Mouse (Mus musculus): ENCODE measurements around the gene Plod1.

The Plod1 gene

GRCm38 (mm10) chr4:147965712-147966111 is 29.1 kb upstream of the Plod1 start:
- no peak for TF ChIP-seq POU5F1 (IDR thresholded peaks at IDR 0.05; ENCODE audit: borderline replicate concordance, low read length)
- no peak for TF ChIP-seq NANOG (IDR thresholded peaks at IDR 0.05; ENCODE audit: borderline replicate concordance, low read length)
- no peak for TF ChIP-seq CTCF (conservative IDR thresholded peaks at IDR 0.05; ENCODE audit: low read length)
- Histone ChIP-seq H3K27me3 (ENCODE audit: insufficient read depth, low read length) (no peaks in the 10 kb centered on the region), H3K36me3 (ENCODE audit: insufficient read depth, low read length) (no peaks in the 10 kb centered on the region), H3K4me1 (replicated peaks; ENCODE audit: low read depth, low read length) (peaks cover 18% of the 10 kb centered on the region), H3K4me3 (replicated peaks; ENCODE audit: low read length) (no peak overlapping the region), H3K9me3 (ENCODE audit: low read length) (no peaks in the 10 kb centered on the region)

- TF ChIP-seq CTCF (conservative IDR thresholded peaks at IDR 0.05; ENCODE audit: low read length) (no peak), POU5F1 (IDR thresholded peaks at IDR 0.05; ENCODE audit: borderline replicate concordance, low read length) (no peak), NANOG (IDR thresholded peaks at IDR 0.05; ENCODE audit: borderline replicate concordance, low read length) (no peak)
Measured at GRCm38 (mm10) chr4:147963623-147964022, 27.1 kb upstream of the Plod1 start.

GRCm38 (mm10) chr4:147962781-147963180 is 26.2 kb upstream of the Plod1 start:
- H3K4me3 ChIP-seq (replicated peaks; ENCODE audit: low read length): 0 out of 2 replicates have a peak overlapping the region, but pooled peaks have one; percentile 2
- H3K9me3 ChIP-seq (ENCODE audit: low read length): no peaks in the 10 kb centered on the region
- peaks cover 22% of the 10 kb centered on the region for H3K4me1 ChIP-seq (replicated peaks; ENCODE audit: low read depth, low read length)
- no peak for TF ChIP-seq NANOG (IDR thresholded peaks at IDR 0.05; ENCODE audit: borderline replicate concordance, low read length)
- no peak for TF ChIP-seq CTCF (conservative IDR thresholded peaks at IDR 0.05; ENCODE audit: low read length)
- TF ChIP-seq POU5F1 (IDR thresholded peaks at IDR 0.05; ENCODE audit: borderline replicate concordance, low read length): no peak
- peaks cover 1% of the 10 kb centered on the region for H3K27me3 ChIP-seq (ENCODE audit: insufficient read depth, low read length)
- no peaks in the 10 kb centered on the region for H3K36me3 ChIP-seq (ENCODE audit: insufficient read depth, low read length)

More at GRCm38 (mm10) chr4:147963623-147964022, 27.1 kb upstream of the Plod1 start:
- Histone ChIP-seq H3K27me3 (ENCODE audit: insufficient read depth, low read length) (no peaks in the 10 kb centered on the region), H3K4me3 (replicated peaks; ENCODE audit: low read length) (no peak overlapping the region), H3K36me3 (ENCODE audit: insufficient read depth, low read length) (no peaks in the 10 kb centered on the region), H3K9me3 (ENCODE audit: low read length) (no peaks in the 10 kb centered on the region), H3K4me1 (replicated peaks; ENCODE audit: low read depth, low read length) (peaks cover 22% of the 10 kb centered on the region)

- Histone ChIP-seq H3K36me3 (ENCODE audit: insufficient read depth, low read length) (no peaks in the 10 kb centered on the region), H3K27me3 (ENCODE audit: insufficient read depth, low read length) (peaks cover 16% of the 10 kb centered on the region), H3K9me3 (ENCODE audit: low read length) (no peaks in the 10 kb centered on the region), H3K4me3 (replicated peaks; ENCODE audit: low read length) (no peak overlapping the region), H3K4me1 (replicated peaks; ENCODE audit: low read depth, low read length) (peaks cover 18% of the 10 kb centered on the region)
- peak; percentile 65 for TF ChIP-seq CTCF (conservative IDR thresholded peaks at IDR 0.05; ENCODE audit: low read length)
- TF ChIP-seq NANOG (IDR thresholded peaks at IDR 0.05; ENCODE audit: borderline replicate concordance, low read length): no peak
Measured at GRCm38 (mm10) chr4:147959881-147960831, 23.6 kb upstream of the Plod1 start.

GRCm38 (mm10) chr4:147957141-147957540 is 20.6 kb upstream of the Plod1 start:
- Histone ChIP-seq H3K36me3 (ENCODE audit: insufficient read depth, low read length) (no peaks in the 10 kb centered on the region), H3K4me1 (replicated peaks; ENCODE audit: low read depth, low read length) (peaks cover 10% of the 10 kb centered on the region; the same call in 1 of the 2 replicates), H3K27me3 (ENCODE audit: insufficient read depth, low read length) (peaks cover 16% of the 10 kb centered on the region), H3K9me3 (ENCODE audit: low read length) (no peaks in the 10 kb centered on the region), H3K4me3 (replicated peaks; ENCODE audit: low read length) (no peak overlapping the region)
- no peak for TF ChIP-seq CTCF (conservative IDR thresholded peaks at IDR 0.05; ENCODE audit: low read length)
- no peak for TF ChIP-seq NANOG (IDR thresholded peaks at IDR 0.05; ENCODE audit: borderline replicate concordance, low read length)
- no peak for TF ChIP-seq POU5F1 (IDR thresholded peaks at IDR 0.05; ENCODE audit: borderline replicate concordance, low read length)

- Histone ChIP-seq H3K4me1 (replicated peaks; ENCODE audit: low read depth, low read length) (0 out of 2 replicates have a peak, but pooled peaks cover 5% of the 10 kb centered on the region), H3K36me3 (ENCODE audit: insufficient read depth, low read length) (peaks cover 1% of the 10 kb centered on the region; the same call in 1 of the 2 replicates), H3K27me3 (ENCODE audit: insufficient read depth, low read length) (peaks cover 16% of the 10 kb centered on the region), H3K4me3 (replicated peaks; ENCODE audit: low read length) (no peak overlapping the region), H3K9me3 (ENCODE audit: low read length) (no peaks in the 10 kb centered on the region)
- TF ChIP-seq CTCF (conservative IDR thresholded peaks at IDR 0.05; ENCODE audit: low read length): peak; percentile 52
- no peak for TF ChIP-seq NANOG (IDR thresholded peaks at IDR 0.05; ENCODE audit: borderline replicate concordance, low read length)
Measured at GRCm38 (mm10) chr4:147953590-147953989, 17.0 kb upstream of the Plod1 start.

- Histone ChIP-seq H3K36me3 (ENCODE audit: insufficient read depth, low read length) (peaks cover 60% of the 10 kb centered on the region), H3K9me3 (ENCODE audit: low read length) (no peaks in the 10 kb centered on the region), H3K4me1 (replicated peaks; ENCODE audit: low read depth, low read length) (peaks cover 40% of the 10 kb centered on the region), H3K4me3 (replicated peaks; ENCODE audit: low read length) (no peak overlapping the region), H3K27me3 (ENCODE audit: insufficient read depth, low read length) (no peaks in the 10 kb centered on the region)
- no peak for TF ChIP-seq CTCF (conservative IDR thresholded peaks at IDR 0.05; ENCODE audit: low read length)
Measured at GRCm38 (mm10) chr4:147947511-147947910, 10.9 kb upstream of the Plod1 start.

- Histone ChIP-seq H3K27me3 (ENCODE audit: insufficient read depth, low read length) (no peaks in the 10 kb centered on the region), H3K36me3 (ENCODE audit: insufficient read depth, low read length) (peaks cover 59% of the 10 kb centered on the region), H3K9me3 (ENCODE audit: low read length) (no peaks in the 10 kb centered on the region), H3K4me1 (replicated peaks; ENCODE audit: low read depth, low read length) (peaks cover 70% of the 10 kb centered on the region), H3K4me3 (replicated peaks; ENCODE audit: low read length) (no peak overlapping the region)
- TF ChIP-seq POU5F1 (IDR thresholded peaks at IDR 0.05; ENCODE audit: borderline replicate concordance, low read length) (no peak), NANOG (IDR thresholded peaks at IDR 0.05; ENCODE audit: borderline replicate concordance, low read length) (no peak), CTCF (conservative IDR thresholded peaks at IDR 0.05; ENCODE audit: low read length) (no peak)
Measured at GRCm38 (mm10) chr4:147943005-147943404, 6.4 kb upstream of the Plod1 start.
